Mouse (Mus musculus) thymus, adult 2 months (tissue): Measurements from ENCODE around the gene Metrn.

ENCODE experiments used
- CTCF ChIP-seq: fragments of 200-500 bp; IDR thresholded peaks from 2 replicates; pipeline ENCODE4 v1.5.1; 2012; ENCODE audit warnings: mild to moderate bottlenecking, control low read depth, low read length, moderate library complexity, borderline replicate concordance; ENCODE audit not compliant: control insufficient read depth, poor library complexity, insufficient read depth; ENCODE audit errors: extremely low read depth
- POLR2A ChIP-seq: fragments of 200-500 bp; IDR thresholded peaks from 2 replicates; pipeline ENCODE4 v1.6.1; 2012; ENCODE audit warnings: mild to moderate bottlenecking, low read length, control low read depth, moderate library complexity; ENCODE audit not compliant: control insufficient read depth, poor library complexity, insufficient read depth; ENCODE audit errors: extremely low read depth

DNA sequence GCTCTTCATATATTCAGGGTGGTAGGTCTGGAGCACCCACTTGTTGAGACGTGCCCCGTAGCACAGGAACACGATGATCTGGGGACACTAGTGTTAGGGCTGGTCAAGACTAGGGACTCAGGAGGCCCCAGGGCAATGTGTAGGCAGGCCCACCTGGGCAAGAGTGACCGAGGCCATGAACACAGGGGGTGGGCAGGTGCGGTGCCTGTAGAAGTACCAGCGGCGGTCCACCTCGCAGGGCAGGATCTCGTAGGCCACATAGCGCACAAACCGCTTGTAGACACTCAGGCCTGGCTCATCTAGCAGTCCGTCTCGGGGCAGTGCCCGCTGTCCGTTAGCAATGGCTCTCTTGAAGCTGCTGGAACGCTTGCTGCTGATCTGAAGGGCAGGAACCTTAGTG, 38.9 kb upstream of the Metrn start:
- TF ChIP-seq CTCF = no peak
- TF ChIP-seq POLR2A = no peak
